Mouse (Mus musculus) spleen, postnatal 10 days (tissue): Measurements from ENCODE around the gene Unc13d.
"Not testable (repeated sequence)": the region's sequence is repeated elsewhere in the genome, so short reads cannot be mapped to it uniquely, and the experiment has no call there.

ENCODE experiments used
- DNase-seq, 2 experiments: peaks; one replicate each; pipeline ENCODE4 v3.0.0; 2021 to 2022; ENCODE audit warnings: low spot score in 2 of 2

Gene Unc13d

DNA sequence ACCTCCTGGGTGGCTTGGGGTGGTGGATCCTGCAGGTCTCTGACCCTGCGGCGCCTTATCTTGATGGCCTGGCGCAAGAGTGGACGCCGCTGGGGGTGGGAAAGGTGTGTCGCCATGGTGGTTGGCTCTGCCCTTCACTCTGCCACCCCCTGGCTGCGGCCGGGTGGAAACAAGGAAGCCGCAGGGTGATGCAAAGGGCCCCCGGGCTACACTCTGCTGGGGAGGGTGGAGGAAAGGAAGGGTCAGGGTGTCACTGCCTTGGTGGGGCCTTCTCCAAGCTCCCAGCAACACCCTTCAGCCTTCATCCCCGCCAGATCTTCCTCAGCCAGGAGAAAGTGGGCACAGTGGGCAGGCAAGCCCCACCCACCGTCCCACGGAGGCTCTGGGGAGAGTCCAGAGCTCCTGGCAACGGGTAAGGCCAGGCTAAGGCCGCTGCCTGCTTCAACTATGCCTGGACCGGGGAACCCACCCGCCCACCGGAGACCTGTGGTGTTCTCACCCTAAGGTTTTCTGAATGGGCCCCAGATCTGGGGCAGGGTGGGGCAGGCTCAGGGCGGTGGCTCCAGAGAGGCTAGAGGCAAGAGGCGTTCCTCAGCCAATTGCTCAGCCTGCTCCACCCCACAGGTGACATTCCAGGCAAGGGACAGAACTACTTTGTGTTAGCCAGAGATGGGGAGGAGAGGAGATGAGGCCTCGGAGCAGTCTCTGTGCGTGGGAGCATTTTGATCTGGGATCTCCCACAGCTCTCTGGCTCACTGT lies at the start of gene Unc13d:
Gene Unc13d, minus strand, starts transcription at position 516 of the 759 bp plus-strand sequence.
- peak; percentile 70 to 79 for DNase-seq

DNA sequence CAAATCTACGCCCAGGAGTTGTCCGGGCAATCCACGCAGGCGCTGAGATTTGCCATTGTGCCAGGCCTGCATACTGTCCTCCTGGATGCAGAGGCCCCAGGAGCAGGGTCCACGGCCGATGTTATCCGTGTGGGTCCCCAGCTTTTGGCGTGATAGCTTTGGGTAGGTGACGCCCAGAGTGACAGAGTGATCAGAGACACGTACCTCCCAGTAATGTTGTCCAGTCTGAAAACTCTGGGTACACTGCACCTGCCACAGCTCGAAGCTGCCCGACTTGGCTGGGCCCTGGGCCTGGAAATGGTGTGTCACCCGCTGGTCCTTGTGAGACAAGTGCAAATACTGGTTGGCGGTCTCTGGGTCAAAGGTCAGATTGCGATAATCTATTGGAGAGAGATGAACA lies 48.5 kb upstream of the Unc13d start:
- no peak for DNase-seq

DNA sequence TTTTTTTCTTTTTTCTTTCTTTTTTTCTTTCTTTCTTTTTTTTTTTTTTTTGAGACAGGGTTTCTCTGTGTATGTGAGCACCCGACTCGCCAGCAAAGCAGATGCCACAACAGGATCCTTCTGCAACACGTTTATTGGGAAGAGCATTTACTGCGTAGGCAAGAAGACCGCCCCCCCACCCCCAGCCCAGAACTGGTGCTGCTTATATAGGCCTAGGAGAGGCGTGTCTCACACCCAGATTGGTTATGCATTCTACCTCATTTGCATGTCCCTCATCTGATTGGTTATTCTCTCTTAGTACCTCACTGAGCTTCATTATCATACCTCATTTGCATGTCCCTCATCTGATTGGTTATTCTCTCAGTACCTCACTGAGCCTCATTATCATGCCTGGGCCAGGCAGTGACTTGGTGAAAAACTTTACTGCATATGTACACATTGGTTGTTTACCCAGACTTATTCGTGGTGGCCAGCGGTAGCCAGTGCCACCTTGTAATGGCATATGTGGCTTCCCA lies 44.0 kb upstream of the Unc13d start:
- not testable (repeated sequence) for DNase-seq

DNA sequence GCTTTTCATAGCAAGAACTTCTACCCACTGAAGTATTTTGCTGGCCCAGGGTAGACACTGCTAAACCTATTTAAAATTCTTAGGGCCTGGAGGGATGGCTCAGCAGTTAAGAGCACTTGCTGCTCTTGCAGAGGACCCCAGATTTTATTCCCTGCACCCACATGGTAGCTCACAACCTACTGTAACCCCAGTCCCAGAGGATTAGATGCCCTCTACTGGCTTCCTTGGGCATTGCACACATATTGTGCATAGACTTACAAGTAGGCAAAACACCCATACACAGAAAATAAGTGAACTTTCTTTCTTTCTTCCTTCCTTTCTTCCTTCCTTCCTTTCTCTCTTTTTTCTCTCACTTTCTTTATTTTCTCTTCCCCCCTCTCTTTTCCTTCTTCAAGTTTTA lies 40.1 kb upstream of the Unc13d start:
- peak in 1 of 2 experiments; percentile 59 for DNase-seq

DNA sequence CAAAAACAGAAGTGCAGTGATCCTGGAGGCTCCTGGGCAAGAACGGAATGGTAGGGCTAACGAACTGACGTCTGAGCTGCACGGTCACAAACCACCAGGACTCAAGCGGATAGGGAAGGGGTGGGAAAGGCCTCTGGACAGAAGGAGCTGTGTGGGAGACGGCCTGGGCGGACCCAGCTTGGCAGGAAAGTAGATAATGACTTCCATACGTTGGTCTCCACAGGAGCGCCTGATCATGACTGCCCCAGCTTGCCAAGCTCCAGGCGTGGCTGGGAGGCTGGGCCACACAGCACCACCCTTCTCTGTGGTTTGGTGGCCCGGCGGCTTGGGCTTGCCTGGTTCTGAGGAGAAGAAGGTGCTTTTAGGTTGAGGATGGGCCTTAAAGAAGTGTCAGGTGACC lies 39.5 kb upstream of the Unc13d start:
- no peak for DNase-seq

DNA sequence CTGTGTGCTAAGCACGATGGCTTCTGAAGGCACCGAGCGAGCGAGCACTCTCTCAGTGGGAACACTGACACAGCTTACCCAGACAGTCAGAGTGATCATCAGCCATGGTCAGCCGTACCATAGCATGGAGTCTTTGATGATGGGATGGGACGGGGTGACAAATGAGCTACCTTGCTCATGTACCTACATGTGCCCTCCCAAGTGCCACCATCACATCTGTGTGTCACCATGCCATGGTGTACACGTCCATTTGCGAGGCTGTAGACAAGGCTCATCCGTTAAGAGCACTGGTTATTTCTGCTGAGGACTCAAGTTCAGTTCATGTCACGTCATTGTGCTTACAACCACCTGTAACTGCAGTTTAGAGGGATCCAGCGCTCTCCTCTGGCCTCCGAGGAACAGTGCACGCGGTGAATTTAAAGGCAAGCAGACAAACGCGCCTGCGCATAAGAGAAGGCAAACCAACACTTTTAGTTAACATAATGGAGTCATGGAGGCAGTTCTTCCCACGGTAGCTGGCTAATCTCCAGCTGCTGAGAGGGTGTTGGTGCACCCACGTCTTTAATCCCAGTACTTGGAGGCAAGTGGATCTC lies 33.9 kb upstream of the Unc13d start:
- no peak for DNase-seq

DNA sequence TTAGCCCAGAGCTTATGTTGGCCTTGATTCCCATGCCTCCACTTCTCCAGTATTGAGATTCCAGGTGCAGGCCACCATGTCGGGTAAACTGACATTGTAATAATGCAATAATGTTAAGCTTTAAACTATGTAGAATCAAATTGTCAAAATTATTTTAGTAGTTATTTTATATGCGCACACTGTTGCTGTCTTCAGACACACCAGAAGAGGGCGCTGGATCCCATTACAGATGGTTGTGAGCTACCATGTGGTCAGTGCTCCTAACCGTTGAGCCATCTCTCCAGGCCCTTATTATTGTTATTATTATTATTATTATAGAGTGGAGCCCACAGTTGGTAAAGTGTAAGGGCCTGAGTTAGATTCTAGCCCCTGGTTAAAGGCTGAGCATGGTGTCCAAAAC lies 33.3 kb upstream of the Unc13d start:
- no peak for DNase-seq

DNA sequence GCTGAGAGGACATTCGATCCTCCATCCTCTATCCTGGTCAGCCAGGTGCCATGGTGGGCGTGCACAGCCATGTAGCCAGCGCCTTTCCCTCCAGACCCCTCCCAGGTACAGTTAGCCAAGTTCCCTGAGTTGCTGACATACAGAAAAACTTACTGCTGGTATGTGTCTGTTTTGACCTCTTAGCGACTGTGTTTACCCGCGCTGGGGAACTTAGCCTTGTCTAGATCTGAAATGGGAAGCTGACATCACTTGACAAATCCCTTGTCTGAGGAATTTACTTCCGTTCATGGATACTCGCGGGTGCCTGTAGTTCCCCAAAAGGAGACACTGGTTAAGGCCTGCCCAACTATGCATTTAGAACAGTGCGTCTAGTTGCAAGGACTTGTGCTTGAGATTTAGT lies 32.8 kb upstream of the Unc13d start:
- DNase-seq, result no peak

DNA sequence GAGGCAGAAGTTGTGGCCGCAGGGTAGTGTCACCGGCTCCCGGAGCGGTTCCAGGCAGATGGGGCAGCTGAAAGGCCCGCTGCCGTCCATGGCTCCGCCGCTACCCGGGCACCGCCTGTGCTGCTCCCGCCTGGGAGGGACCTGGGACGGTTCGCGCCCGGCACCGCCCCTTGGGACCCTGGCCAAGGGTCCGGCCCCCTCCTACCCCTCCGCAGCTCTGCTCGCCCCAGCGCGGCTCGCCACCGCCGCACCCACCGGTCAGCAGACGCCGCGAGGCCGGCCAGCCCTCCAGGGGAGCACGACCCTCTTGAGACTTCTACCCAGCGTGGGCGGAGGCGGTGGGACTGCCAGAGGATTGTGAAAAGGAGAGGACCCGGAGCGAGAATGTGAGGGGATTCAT lies 32.4 kb upstream of the Unc13d start:
- peak in 1 of 2 experiments; percentile 52 for DNase-seq

DNA sequence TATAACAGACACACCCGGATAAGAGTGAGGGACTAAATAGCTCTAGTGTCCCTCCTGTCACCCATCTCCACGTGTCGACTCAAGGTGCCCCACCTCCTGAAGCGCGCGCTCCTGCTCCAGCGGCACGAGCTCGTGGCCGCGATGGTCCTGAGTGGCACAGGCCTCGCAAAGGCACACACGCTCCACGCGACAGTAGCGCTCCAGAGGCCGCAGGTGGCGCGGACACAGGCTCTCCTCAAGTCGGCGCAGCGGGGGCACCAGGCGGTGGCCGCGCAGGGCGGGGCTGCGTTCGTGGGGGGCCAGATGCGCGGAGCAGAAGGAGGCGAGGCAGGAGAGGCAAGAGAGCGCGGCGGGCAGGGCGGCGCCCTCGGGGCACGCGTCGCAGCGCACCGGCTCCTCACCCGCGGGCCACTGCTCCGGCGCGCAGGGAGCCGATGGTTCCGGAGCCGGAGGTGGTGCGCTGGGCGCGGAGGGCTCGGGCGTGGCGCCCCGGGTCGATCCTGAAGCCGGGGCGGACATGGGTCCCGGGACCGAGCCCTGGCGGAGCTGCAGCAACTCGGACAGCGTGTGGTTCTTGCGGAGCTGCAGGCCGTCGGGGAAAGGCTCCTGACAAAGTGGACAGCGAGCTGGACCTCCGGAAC lies 31.8 kb upstream of the Unc13d start:
- DNase-seq, result peak in 1 of 2 experiments; percentile 45

DNA sequence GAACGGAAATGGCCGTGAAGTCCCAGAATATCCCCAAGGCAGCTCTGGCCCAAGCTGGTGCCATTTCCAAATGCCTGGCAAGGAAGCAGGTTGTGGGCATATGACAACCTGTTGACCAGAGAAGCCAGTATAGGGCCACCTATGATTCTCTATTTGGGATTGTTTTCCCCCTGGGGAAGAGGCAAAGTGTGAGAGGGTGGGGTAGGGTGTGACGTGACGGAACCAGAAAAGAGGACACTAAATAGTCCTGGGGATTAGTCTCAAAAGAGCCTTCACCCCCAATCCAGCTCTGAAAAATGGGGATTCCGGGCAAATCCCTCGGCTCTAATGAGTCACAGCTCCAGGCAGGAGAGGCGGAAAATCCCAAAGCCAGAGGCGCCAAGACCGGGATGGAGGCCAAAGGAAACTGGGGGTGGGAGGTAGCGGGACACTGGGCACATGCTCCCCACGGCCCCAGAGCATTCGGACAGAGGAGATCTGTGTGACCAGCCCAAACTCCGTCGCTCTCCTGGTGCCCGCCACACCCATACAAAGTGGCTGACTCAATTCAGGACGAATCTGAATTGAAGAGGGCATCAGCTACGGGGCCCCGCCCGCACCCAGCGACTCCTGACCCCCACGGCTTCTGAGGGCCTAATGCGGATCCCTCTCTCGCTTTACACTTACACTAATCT lies 30.8 kb upstream of the Unc13d start:
- DNase-seq, result no peak

DNA sequence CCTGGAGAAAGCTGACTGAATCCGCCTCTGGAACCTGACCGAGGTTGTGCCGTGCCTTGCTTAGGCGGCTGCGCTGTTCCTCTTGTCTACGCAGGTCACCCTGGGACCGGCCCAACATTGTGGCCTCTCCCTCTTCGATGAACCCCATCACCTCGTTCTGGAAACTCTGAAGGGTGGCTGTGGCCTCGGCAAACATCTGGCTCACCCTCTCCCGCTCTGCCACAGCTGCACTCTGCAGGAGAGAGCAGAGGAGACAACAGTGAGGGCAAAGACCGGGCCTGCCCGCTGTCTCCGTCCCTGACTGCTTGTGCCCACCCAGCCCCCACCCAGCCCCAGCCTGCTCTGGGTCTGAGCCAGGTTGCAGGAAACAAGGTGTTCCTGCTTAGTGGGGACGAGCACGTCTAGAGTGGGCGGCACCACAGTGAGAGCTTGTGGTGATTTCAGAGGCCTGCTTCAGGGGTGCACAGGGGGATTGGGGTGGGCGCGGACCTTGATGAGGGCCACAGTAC lies 30.1 kb upstream of the Unc13d start:
- DNase-seq, result no peak

DNA sequence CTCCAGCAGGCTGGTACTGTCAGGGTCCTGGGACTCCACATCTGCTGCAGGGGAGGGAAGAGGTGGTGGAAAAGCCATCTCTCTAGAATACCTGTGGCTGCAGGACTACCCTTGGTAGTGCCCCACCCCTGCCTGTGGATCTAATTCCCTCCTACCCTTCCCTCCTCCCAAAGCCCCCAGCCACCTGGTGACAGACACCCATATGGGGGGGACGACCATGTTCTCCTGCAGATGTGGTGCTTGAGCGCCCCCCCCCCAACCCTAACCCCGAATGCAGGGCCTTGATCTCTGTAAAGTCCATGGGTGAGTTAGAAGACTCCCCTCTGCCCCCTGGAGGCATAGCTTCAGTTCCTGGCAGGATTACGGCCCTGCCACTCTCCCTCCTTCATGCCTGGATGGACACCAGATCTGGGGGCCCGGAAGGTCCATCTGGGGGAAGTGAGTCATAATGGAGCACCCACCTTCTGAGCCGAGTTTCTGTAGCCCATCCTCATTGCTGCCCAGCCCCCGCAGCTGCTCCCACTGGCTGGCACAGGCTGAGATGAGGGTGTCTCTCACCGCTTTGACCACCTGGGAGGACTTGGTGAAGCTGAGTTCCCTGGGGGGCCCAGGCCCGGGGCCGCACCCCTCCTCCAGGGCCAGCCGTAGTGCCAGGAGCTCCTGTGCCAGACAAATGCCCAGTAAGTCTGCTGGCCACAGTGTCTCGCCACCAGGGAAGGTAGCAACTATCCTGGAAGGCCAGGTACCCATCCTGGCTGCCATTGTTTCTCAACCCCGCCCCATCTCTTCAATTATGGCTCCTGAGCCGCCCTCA lies 29.4 kb upstream of the Unc13d start:
- DNase-seq, result peak in 1 of 2 experiments; percentile 26

DNA sequence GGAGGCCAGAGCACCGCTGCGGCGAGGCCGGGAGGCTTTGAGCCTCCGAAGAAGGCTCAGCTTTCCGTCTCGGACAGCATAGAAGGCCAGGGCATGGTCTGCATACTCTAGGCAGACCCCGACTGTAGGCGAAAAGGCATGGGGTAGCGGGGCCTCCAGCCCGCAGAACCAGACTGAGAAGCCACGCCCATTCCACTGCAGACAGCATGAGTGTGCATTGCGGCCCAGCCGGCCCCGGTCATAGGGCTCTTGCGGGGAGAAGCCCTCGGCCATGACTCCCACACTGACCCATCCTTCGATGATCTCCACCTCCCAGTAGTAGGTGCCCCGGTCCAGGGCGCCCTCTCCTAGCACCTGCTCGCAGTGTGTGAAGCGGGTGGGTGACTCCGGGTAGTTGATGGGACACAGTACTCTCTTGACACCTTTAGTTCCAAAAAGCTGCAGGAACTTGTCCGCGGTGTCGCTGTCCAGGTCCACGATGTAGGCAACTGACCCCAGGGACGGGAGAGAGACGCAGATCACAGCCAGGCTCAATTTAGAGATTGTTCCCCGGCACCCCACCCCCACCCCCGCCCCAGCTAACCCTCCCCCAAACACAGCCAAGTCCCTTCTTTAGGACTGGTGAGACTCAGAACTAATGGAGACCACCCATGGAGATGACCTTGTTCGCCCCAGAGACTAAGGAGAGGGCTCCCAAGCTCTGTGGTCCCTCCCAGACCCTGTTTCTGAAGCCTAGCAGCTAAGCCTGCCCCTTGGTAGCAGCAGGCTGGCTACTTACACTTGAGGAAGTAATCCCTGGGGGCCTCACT lies 28.6 kb upstream of the Unc13d start:
- DNase-seq, result peak in 1 of 2 experiments; percentile 28

DNA sequence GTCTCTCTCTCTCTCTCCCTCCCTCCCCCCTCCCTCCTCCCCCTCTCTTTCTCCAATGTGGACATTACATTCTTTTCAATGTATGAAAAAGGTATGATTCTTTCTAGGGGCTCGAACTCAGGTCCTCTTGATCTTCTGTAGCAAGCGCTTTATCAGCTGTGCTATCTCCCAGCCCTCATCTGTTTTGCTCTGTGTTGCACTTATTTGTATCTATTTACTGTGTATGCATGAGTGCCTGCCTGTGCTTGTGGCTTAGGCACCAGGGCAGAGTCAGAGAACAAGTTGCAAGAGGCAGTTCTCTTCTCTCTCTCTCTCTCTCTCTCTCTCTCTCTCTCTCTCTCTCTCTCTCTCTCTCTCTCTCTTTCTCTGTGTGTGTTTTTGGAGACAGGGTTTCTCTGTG lies 27.3 kb upstream of the Unc13d start:
- no peak for DNase-seq

DNA sequence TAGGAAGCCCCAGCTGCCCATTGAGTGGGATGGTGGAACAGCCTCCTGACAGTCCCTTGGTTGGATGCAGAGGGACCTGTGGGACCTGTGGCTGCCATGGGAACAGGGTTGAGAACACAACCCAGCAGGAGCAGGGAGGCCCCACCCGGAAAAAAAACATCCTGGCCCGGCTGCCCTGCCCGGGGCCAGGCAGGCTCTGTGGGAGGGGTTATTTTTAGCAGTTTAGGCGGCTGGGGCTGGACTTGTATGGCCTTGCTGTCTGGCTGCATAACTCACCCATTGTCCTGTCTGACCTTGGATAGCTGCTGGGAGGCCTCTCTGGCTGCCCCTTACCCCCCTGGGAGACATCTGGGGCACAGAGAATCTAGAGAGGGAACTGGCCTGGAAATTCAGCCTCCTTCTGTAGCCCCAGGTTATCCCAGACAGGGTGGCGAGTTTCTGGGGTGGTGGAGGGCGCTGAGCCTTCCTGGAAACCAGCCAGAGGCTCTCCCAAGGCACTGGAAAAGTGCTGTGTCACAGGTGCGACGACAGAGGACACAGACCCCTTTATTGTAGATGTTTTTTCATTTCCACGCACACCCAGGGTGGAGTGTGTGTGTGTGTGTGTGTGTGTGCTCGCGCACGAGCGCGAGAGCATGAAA lies 26.4 kb upstream of the Unc13d start:
- DNase-seq, result no peak

DNA sequence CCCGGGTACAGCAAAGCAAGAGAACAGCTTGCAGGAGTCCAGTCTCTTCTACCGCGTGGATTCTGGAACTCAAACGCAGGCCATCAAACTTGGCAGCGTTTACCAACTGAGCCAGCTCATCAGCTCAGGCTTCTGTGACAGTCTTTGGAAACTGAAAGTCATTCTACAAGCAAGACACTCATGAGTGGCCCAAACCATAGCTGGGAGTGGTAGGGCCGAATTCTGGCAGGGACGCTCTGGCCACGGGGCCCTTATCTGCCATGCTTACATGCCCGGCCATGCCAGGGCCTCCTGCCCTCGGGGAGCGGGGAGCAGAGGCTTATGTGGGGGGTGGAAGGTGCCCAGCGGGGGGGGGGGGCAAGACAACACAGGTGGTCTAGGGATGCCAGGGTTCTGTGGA lies 25.8 kb upstream of the Unc13d start:
- no peak for DNase-seq

DNA sequence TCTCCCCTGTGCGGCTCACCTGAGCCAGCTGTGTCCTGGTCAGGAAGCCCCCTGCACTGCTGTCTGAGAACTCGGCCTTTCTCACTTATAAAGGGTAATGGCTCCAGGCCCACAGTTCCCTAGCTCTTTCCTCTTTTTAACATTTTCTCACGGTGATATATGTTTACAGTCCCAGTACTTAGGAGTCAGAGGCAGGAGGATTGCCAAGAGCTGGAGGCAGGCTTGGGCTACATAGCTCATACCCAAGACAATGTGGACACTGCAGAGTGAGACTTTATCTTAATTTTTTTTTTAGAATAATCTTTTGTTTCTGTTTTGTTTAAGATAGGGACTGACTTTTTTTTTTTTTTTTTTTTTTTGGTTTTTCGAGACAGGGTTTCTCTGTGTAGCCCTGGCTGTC lies 24.7 kb upstream of the Unc13d start:
- no peak for DNase-seq

DNA sequence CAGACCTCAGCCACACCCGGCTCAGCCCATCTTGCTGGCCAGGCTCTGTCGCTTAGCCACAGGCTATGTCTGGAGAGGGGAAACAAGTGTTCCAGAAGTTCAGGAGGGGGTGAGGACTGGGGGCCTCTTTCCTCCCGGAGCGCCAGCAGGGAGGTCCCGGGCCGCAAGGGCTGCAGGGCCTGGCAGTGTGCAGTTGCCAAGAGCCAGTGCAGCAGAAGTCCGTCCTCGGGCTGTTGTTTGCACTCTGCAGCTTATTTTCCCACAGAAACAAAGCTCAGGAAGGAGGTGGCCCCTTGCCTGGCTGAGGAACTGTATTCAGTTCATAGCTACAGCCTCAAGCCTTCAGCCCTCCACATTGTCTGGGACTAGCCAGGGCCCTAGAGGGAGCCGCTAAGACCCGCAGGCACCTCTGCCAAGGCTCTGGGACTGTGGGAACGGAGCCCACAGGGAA lies 24.2 kb upstream of the Unc13d start:
- DNase-seq, result no peak

DNA sequence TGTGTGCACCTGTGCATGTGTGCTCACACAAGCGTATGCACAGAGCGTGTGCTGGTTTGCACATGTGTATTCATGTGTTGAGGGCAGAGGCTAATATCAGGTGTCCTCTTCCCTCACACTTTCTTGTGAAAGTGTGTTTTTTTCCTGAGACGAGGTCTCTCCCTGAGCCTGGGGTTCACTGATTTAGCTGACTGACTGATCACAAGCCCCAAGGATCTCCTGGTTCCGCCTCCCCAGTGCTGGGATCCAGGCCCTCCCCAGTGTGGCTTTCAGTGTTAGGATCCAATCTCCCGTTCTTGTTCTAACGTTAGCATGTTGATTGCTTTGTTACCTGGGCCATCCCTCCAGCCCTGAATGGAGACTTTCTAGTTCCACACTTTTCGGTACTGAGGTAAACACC lies 23.1 kb upstream of the Unc13d start:
- DNase-seq, result no peak
